Mouse (Mus musculus): ENCODE results near the gene Nhsl1.

Nhsl1 gene

DNA sequence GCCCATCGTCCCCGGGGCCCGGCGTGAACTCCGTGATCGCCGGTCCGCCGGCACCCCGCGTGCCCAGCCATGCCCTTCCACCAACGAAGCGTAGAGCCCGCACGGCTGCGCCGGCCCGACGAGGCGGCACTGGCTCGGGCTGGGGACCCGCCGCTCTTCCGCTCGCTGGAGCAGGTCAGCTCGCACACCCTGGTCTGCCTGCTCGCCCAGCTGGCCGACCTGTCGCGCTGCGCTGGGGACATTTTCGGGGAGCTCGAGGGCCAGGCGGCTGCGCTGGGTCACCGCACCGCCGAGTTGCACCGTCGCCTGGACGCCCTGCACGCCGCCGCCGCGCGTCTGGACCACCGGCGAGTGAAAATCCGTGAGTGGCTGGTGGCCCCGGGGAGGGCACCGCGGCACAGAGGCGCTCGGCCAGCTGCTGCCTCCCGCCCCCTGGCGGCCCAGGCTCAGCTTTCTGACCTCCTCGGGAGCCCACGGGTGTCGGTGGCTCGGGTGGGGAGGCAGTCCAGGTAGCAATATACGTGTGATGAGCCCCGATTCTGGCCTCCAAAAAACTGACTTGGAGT, at the start of gene Nhsl1:
TSS of gene Nhsl1 (plus strand) at position 70 of the 566 bp plus-strand sequence.
- peak; percentile 60 to 63 for DNase-seq

DNA sequence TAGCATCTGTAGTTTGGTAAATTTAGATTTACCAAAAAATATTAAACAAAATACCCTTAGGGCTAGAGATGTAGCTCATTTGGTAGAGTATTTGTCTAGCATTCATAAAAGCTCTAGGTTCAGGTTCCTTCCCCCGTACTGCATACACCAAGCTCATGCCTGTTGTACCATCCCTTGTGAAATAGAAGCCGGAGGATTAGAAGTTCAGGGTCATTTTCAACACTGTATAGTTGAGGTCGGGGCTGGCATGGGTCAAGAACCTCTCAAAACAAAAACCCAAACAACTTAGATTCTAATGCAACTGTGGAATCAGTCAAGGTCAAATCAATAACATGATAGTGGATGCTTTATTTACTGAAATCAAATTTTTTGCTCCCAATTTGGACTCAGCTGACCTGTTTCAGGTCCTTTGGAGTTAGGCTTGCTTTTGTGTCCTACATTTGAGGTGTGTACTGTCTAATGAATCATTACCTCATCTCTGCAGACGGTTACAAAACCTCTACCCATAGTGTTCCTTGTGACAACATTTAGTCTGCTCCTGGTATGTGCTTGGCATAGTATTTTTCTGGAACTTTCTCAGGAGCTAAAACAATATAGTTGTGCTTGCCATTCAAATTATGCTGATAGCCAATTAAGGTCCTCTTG, 42.6 kb upstream of the Nhsl1 start:
- no peak for DNase-seq

DNA sequence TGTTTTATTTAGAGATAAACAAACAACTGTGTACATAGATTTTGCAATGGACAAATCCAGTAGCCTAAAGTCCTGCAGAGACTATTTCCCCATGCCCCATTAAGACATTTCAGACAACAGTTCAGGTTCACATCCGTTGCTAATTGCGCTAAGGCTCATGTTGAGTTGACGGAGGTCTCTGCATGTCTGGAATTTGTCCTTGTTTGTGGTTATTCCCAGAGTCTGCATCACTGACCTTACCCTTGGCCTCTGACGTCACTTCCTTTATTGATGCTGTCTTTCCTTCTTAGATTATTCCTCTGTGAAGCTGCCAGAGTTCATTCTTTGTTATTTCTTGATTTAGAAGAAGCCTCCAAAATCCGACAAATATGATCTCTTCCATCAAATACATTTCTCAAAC, 34.8 kb upstream of the Nhsl1 start:
- DNase-seq = no peak

DNA sequence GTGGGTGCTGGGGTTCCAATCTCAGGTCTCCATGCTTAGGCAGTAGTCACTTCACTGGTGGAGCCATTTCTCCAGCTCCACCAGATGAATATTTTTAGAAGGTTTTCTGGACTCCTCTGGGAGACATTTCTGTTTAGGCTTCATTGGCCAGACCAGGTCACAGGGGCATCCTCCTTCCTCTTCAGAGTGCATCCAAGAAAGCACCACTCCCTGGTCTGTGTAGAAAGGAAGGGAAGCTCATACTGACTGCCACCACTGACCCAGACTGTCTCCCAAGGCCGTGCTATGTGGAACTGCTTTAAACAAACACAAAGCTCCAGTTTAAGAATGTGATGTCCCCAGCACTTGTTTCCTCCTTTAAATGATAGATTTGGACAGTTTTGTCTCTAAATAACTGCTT, 29.3 kb upstream of the Nhsl1 start:
- no peak for DNase-seq

DNA sequence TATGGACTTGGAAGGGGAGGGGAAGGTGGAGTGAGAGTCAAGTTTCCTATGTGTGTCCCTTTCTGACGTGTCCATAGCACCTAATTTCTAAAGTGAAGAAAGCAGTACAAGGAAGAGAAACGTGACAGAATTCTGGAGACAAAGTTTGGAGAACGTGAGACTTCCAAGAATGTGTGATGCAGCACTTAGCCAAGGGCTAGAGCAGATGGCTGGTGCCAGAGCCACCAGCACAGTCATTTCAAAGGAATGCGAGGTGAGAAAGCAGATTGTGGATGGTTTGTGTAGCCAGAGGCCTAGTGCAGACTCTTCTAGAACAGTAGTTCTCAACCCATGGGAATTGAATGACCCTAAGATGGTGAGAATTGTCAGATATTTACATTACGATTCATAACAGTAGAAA, 13.7 kb upstream of the Nhsl1 start:
- no peak for DNase-seq

DNA sequence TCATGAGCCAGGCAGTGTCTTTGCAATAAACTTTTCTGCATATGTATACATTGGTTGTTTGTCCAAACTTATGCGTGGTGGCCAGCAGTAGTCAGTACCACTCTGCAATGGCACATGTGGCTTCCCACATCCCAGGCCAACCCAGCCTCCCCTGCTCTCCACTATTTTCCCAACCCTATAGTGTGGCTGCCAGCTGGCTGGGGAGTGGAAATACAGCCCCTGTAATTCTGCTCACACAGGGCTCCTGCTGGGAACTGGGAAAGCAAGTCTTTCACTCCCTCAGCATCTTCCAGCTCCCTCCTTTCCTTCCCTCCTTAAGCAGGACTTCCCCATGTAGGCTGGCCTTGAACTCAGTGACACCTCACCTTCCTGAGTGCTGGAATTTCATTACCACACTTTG, 3.7 kb upstream of the Nhsl1 start:
- DNase-seq = no peak

DNA sequence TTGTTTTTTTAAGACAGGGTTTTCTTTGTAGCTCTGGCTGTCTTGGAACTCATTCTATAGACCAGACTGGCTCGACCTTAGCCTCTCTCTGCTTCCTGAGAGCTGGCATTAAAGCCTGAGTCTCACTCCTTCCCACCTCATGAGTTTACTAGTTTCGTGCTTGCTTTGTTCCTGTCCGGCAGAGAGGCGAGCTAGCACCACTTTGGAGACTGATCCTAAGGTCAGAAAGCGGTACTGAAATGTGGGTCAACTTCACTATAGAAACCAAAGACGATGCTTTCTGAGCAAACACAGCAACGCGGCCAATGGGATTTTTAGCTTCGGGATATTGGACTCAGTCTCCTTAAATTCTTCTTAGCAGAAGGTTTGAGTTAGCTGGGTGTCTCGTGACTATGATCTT, 1.3 kb upstream of the Nhsl1 start:
- DNase-seq = no peak

DNA sequence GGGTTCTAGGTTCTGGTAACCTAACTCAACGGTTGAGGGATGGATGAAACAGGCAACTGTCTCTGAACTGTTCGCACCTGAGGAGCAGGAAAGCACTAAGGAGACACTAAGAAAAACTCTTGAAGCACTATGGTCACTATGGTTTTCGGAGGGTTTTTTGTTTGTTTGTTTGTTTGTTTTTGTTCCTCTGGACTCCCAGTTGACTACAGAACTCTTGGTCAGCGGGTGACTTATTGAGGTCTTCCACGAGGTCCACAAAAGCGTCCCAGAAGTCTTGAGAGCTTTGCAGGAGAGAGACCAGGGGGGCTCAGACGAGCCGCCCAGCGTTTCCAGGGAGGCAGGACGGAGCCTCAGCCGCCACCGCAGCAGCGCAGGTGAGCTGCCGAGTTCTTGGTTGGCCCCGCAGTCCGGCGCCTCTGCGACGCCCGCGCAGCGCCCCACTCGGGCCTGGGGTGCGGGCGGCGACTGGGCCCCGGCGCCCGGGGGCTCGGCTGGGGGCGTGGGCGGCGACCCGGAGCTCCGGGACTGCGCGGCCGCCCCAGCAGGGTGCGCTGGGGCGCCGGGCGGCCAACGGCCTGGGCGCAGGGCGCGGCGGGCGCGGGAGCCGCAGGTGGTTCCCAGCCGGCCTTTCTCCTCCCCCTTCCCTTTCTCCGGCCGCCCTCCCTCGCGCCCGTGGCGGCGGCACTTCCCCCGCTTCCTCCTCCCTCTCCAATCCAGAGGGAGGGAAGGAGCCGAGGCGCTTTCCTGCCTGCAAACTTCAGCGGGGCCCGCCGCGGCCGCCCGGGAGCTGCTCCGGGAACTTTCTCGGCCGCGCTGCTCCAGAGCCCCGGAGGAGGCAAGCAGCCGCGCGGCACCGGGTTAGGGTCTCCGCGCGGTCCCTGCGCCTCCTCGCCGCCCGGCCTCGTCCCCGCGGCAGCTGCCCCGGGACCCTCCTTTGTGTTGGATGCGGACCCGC, 547 bp upstream of the Nhsl1 start:
- DNase-seq = peak; percentile 6 to 14

DNA sequence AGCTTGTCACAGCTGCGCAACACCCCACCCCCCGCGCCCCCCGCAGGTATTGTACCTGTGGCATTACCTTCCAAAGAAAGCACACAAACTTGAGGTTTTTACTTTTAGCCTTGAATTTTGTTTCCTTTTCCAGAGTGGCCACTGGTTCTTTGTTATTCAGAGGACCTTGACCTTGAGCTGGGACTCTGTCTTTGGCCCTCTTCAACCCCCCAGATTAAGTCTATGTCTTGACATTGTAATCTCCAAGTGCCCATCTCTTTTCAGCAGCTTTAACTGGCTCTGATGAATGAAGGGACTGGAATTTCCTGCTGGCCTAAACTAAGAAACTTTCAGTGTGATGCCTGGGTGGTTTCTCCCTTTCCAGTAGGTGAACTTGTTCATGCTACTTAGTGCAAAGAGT, 906 bp downstream of the Nhsl1 start:
- no peak for DNase-seq

DNA sequence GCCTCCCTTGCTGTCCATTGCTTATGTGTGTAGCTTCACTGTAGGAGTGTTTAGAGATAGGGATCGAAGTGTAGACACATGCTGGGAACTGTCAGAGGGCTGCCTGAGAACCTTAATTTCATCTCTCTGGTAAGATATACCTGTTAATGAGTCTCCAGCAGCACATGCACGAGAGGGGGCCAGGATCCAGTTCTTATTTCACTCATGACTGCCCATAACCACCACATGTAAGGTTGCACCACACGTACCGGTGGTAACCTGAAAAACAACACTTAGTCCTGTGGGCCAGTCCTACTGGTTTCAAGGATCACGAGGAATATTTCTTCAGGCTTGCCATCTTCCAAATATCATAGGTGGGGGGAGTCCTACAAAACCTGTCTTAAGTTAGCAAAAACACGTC, 3.1 kb downstream of the Nhsl1 start:
- no peak for DNase-seq

DNA sequence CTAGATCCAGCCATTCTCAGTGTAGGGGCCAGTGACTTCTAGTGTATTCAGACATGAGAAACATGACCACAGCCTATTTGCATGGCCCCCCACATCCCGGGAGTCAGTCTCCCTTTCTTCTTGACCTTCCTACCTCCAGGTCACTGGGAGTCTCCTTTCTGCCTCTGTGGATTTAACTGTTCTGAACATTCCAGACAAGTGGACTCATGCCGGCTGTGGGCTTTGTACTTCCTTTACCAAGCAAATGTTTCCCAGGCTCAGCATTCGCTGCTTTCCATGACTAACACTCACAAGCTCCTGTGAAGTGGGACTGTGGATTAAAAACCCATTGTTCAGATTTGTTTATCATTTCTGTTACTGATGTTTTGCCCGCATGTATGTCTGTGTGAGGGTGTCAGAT, 4.9 kb downstream of the Nhsl1 start:
- no peak for DNase-seq

DNA sequence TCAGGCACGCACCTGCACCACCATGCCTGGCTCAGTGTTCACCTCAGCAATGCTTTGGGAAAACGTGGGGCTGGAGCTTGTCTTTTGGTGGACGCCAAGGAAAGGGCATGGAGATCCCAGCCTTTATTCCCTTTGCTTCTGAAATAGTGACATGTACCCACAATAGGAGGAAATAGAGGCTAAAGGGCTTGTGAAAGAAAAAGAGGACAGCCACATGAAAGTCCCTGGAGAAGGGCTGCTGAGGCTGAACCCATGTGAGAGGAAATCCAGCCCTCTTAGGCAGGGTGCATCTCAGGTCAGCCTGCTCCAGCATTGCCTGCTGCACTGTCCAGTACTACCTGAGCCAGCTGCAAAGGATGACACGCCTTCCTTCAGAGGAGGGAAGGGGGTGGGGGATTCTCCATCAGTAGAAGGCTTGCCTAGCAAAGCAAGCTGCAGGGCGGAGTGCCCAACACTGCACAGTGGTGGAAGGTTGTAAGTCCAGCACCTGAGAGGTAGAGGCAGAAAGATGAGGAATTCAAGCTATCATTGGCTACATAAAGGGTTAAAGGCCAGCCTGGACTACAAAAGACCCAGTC, 9.6 kb downstream of the Nhsl1 start:
- DNase-seq = no peak

DNA sequence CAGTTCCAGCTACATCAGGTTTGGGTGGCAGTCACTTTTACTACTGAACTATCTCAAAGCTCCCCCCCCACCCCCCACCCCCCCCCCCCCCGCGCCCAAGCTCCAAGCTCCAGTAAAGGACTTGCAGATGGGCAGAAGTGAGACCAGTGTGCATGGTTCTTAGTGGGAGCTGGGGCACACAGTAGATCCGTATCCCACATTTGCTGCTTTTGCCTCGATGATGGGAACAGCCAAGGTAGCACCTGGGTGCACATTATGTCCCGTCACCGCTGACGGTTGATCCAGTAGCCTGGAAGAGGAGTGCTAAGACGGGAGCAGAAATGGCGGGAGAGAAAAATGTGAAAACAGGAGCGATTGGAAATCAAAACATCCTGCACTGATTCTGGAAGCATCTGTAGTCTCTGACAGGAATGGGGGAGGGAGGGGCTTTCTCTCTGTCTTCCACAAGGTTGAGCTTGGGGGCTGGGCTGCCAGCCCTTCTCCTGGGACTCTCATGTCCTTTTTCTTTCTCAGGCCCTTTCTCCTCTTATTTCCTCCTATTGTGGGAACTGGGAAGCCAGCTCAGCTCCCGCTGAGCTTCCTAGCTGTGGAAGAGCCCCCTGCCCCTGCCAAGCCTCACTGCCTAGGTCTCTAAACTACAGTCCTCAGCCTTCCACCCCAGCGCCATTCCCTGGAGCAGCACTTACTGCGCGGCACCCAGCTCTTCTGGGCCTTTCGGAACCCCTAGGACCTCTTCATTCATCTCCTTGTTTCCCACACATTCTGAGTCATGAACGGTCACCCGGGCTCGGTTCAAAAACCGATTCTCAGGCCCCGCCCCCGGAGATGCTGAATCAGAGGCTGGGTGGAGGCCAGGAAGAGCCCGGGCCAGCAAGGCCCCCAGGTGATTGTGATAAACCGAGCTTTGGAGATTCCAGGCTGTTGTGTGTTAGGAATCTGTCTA, 10.6 kb downstream of the Nhsl1 start:
- no peak for DNase-seq

DNA sequence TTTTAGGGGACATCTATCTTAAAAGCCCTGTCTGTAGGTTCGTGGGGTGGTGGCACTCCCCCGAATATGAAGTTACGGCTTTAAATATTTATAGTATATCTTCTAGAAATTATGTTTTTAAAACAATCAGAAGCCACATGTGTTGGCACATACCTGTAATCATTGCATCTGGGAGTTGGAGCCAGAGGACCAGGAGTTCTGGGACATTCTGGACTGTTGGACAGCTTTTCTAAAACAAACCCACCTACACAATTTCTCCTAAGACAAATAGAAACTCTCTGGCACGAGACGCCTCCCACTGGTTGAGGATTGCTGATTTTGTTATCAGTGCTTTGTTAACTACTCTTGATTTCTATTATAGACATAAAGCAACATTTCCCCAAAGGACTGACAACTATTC, 11.7 kb downstream of the Nhsl1 start:
- no peak for DNase-seq

DNA sequence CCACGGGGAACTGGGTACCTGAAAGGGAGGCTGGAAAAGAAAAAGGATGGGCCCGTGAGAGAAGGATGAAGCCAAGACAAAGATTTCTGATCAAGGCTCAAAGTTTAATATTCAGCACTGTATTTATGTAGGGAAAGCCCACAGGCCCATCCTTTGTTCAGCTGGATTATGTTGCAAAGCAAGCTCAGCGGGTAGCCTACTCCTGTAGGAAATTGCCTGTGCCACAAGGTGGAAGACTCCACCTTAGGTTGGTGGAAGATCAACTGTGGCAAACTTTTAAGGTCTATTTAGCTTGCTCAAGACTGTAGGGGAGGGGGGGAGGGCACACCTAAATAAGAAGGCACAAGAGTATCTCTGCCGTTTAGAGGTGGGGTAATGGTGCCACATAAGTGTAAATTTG, 14.8 kb downstream of the Nhsl1 start:
- no peak for DNase-seq

DNA sequence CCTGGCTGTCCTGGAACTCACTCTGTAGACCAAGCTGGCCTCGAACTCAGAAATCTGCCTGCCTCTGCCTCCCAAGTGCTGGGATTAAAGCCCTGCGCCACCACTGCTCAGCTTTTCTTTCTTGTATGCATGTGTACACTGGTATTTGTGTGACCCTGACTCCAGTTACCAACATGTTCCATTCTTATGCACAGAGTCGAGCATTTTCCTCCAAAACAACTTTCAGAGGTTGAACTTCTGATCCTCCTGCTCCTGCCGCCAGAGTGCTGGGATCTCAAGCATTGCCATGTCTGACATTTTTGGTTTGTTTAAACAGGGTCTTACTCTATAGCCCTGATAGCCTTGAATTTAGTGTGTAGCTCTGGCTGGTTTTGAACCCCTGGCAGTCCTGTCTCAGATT, 15.4 kb downstream of the Nhsl1 start:
- DNase-seq = no peak

DNA sequence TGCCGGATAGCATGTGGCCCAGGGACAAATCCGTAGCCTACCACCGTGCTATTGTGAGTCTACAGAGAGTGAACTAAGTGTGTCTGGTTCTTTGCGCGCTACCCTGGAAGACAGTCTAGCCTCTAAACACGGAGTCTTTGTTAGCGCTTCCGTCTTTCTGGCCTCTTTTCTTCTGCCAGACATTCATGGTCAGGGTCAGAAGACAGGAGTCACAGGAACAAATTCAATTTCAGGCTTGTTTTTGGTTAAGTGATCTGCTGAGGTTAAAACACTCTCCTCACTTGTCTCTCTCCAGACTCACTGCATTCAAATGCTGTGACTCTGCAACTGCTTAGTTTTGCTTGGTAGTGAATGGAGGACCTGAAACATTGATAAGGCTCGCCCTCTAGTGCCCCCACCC, 15.9 kb downstream of the Nhsl1 start:
- no peak for DNase-seq

DNA sequence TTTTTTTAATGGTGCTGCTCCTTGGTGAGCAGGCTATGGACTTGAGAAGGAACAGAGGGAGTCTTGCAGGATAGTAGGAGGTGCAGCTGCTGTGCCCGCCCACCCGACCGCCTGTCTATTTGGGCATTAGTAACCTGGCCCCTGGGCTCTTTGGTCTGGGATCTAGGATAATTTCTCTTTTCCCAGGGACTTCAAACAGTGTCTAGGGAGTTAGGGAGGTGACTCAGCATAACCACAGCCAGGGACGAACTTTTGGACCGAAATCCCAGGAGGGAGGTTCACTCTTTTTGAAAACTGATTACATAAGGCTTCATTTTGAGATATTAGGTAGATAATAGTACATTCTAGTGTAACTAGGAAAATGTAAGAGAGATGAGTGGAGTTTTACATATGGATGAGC, 18.9 kb downstream of the Nhsl1 start:
- DNase-seq = no peak

DNA sequence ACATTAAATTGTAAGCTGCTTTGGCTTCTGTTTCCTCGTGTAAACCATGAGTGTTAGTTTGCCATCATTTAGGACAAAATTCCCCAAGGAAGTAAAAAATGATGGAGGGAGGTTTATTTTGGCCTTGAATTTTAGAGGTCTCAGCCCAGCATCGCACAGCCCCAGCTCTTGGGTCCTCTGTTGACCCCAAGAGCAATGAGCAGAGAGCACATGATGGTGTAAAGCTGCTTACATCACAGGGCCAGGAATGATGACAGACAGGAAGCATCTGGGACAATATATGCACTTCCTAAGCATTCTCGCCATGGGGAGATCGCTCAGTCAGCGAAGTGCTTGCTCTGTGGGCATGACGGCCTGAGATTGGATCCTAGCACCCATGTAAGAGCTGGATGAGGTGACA, 20.6 kb downstream of the Nhsl1 start:
- no peak for DNase-seq

DNA sequence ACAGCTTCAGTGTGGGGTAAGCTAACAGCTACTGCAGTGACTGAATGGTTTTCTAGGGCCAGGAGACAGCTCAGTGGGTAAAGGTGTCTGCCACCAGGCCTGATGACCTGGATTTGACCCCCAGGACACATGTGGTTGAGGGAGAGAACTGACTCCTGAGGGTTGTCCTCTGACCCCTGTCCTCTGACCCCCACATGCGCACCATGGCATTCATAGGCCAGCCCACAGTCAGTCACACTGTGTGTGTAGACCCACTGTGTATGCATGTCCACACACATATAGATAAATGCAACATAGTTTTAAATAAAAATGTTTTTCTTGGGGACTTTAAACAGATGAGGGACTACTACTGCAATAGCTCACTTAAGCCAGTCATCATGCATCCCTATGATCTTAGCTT, 22.1 kb downstream of the Nhsl1 start:
- no peak for DNase-seq

DNA sequence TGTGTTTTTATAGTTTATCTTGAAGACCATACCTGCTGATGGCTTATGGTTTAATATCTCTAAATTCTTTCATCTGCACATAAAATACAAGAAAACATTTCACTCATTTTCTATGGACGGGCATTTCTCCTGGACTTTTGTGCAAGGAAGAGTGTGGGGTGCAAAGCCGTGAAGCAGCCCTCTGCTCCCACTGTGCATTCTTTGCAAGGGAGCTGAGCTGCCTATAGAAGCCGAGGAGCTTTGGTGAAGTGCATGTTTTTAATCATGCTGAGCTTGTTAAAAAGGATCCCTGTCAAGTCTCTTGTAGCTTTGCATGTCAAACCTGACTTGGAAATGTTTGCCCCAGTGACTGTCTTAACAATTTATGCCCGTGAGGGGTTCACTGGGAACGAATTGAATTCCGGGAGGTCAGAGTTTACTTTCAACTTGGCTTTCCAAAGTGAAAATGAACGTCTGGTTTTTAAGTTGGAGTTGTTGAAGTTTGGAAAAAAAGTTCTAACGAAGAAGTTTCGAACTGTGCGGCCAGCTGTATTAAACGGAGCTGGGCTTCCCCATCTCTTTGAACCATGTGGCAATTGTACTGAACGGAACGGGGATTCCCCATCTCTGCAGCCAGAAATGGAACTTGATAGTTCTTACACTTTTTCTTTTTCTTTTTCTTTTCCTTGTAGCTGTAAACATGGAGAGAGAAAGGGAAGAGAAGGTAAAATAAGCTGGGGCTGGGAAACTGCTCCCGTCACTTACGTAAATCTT, 22.8 kb downstream of the Nhsl1 start:
- no peak for DNase-seq

DNA sequence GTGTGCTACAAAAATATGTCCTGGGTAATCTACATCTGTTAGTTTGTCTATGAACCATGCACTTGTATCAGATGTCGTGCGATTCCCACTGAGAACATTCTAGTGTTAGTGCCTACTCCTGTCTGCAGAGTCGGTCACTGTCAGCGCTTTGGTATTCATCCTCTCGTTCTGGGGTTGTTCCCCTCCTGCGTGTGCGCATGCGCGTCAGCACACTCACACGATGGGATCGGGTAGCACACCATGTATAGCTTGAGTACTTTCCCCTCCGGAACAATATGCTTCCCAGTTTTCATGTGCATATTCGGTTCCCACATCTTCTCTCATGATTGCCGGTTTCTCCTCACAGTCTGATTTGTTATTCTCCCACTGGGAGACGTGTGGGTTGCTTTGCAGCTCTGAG, 28.4 kb downstream of the Nhsl1 start:
- no peak for DNase-seq

Data from B cell, adult 2 months (primary cell).